Mouse (Mus musculus) forebrain, postnatal 0 days (tissue): ENCODE results near the gene Mrgpre. TPM values are rescaled to one million over a fixed set of nuclear protein-coding genes. Genes with fewer than 3 reads are reported as not detected.

Source experiments
- ATAC-seq: fragments of 200-750 bp; cut with Nextera tagmentation; 2 replicates; pipeline ENCODE4 v1.8.0; 2017; ENCODE audit warnings: mild to moderate bottlenecking, moderate library complexity
- DNase-seq: peaks from one replicate; pipeline ENCODE4 v3.0.0-alpha.2; 2015
- H3K27ac ChIP-seq: fragments of 300-500 bp; sonication (generic); 2 replicates; pipeline ENCODE4 v1.5.1; 2014; ENCODE audit warnings: low read depth, mild to moderate bottlenecking, antibody characterized with exemption, low read length, moderate library complexity, mixed read lengths
- H3K27me3 ChIP-seq: fragments of 300-500 bp; sonication (generic); 2 replicates; pipeline ENCODE4 v1.6.1; 2014; ENCODE audit warnings: mild to moderate bottlenecking, low read length, mixed read lengths; ENCODE audit not compliant: insufficient read depth
- H3K36me3 ChIP-seq: fragments of 300-500 bp; sonication (generic); 2 replicates; pipeline ENCODE4 v1.6.1; 2014; ENCODE audit warnings: mild to moderate bottlenecking, moderate library complexity; ENCODE audit not compliant: insufficient read depth
- H3K4me1 ChIP-seq: fragments of 300-500 bp; sonication (generic); 2 replicates; pipeline ENCODE4 v1.6.1; 2014; ENCODE audit warnings: antibody characterized with exemption; ENCODE audit not compliant: insufficient read depth
- H3K4me2 ChIP-seq: fragments of 300-500 bp; sonication (generic); 2 replicates; pipeline ENCODE4 v1.6.1; 2014; ENCODE audit warnings: low read depth, mild to moderate bottlenecking, moderate library complexity
- H3K4me3 ChIP-seq: fragments of 300-500 bp; sonication (generic); 2 replicates; pipeline ENCODE4 v1.5.1; 2014; ENCODE audit warnings: low read depth, low read length, mixed read lengths
- H3K9ac ChIP-seq: fragments of 300-500 bp; sonication (generic); 2 replicates; pipeline ENCODE4 v1.6.1; 2014; ENCODE audit warnings: mild to moderate bottlenecking
- H3K9me3 ChIP-seq: fragments of 300-500 bp; sonication (generic); 2 replicates; pipeline ENCODE4 v1.6.1; 2016; ENCODE audit warnings: low read length
- CTCF ChIP-seq: sonication (generic); IDR thresholded peaks from 2 replicates; pipeline ENCODE4 v1.5.1; 2016; ENCODE audit warnings: antibody characterized with exemption, control low read depth, low read depth
- WGBS: fragments of 180-500 bp; shearing (Covaris S2); extraction: QIAGEN DNeasy Blood & Tissue Kit; methylation state at CpG from one replicate; pipeline ENCODE4 v1.1.7; 2014; 5-methylcytosine and 5-hydroxymethylcytosine counted together
- polyA plus RNA-seq: library from polyadenylated mRNA; unstranded; fragments of >200 nt; fragmentation: Nextera tagmentation; extraction: Ambion mirVana; gene quantifications from 2 replicates; pipeline ENCODE4 v1.2.1, GENCODE M21; 2015
- total RNA-seq: library from RNA; depleted of rRNA; stranded (reverse); fragments of >200 nt; gene quantifications from 2 replicates; pipeline ENCODE4 v1.2.3, GENCODE M21; 2014

Gene Mrgpre
- total and polyA plus RNA-seq, 2 experiments from 2014 or later = 5.9 to 8.3 TPM

GRCm38 (mm10) chr7:143826985-143827384, 42.7 kb upstream of the Mrgpre start:
- Histone ChIP-seq H3K27me3 (no peaks in the 10 kb centered on the region), H3K27ac (no peak overlapping the region), H3K9me3 (no peaks in the 10 kb centered on the region), H3K4me2 (no peak overlapping the region), H3K36me3 (no peaks in the 10 kb centered on the region), H3K4me1 (peaks cover 22% of the 10 kb centered on the region), H3K4me3 (no peak overlapping the region), H3K9ac (no peak overlapping the region)
- DNase-seq (no peak), ATAC-seq (no peak)
- TF ChIP-seq CTCF = no peak
- 93% methylated on average over 2 of the region's 2 CpGs for WGBS

GRCm38 (mm10) chr7:143823266-143823605, 38.9 kb upstream of the Mrgpre start:
- H3K27me3 ChIP-seq = no peaks in the 10 kb centered on the region
- peak overlapping the region; percentile 72 for H3K4me2 ChIP-seq
- WGBS = 80% methylated on average over 4 of the region's 4 CpGs
- H3K9ac ChIP-seq = peak overlapping the region; percentile 59; the same call in 1 of the 2 replicates
- ATAC-seq (no peak; the same call in none of the 2 replicates), DNase-seq (no peak)
- TF ChIP-seq CTCF = peak; percentile 15; the same call in 1 of the 2 replicates
- H3K4me3 ChIP-seq = peak overlapping the region; percentile 65
- no peaks in the 10 kb centered on the region for H3K36me3 ChIP-seq
- H3K27ac ChIP-seq = peak overlapping the region; percentile 68
- H3K4me1 ChIP-seq = peaks cover 14% of the 10 kb centered on the region
- H3K9me3 ChIP-seq = no peaks in the 10 kb centered on the region

GRCm38 (mm10) chr7:143822375-143823265, 38.3 kb upstream of the Mrgpre start, which contains the start of the genes Nadsyn1 and Dhcr7:
Gene Nadsyn1 (minus strand): TSS chr7:143822849.
Gene Dhcr7 (plus strand): TSS chr7:143823145.
- Histone ChIP-seq H3K27me3 (no peaks in the 10 kb centered on the region), H3K4me1 (peaks cover 14% of the 10 kb centered on the region), H3K4me3 (peak within 1 kb of the TSS; percentile 65), H3K36me3 (no peaks in the 10 kb centered on the region), H3K4me2 (peak within 1 kb of the TSS; percentile 72), H3K9me3 (no peaks in the 10 kb centered on the region), H3K27ac (peak within 1 kb of the TSS; percentile 68), H3K9ac (peak within 1 kb of the TSS; percentile 59)
- no peak for TF ChIP-seq CTCF
- ATAC-seq (peak; percentile 99), DNase-seq (peak; percentile 98)
- under 1% methylated on average over 39 of the region's 40 CpGs for WGBS

GRCm38 (mm10) chr7:143821241-143821640, 36.9 kb upstream of the Mrgpre start:
- H3K4me2 ChIP-seq = no peak overlapping the region
- DNase-seq (no peak), ATAC-seq (no peak)
- H3K4me1 ChIP-seq = peaks cover 14% of the 10 kb centered on the region
- no peak overlapping the region for H3K4me3 ChIP-seq
- 88% methylated on average over 2 of the region's 2 CpGs for WGBS
- TF ChIP-seq CTCF = no peak
- H3K27ac ChIP-seq = no peak overlapping the region
- H3K9ac ChIP-seq = no peak overlapping the region
- no peaks in the 10 kb centered on the region for H3K27me3 ChIP-seq
- no peaks in the 10 kb centered on the region for H3K9me3 ChIP-seq
- H3K36me3 ChIP-seq = peaks cover 4% of the 10 kb centered on the region; the same call in 1 of the 2 replicates

GRCm38 (mm10) chr7:143819201-143819600, 34.9 kb upstream of the Mrgpre start:
- Histone ChIP-seq H3K9me3 (no peaks in the 10 kb centered on the region), H3K4me3 (no peak overlapping the region), H3K27ac (no peak overlapping the region), H3K36me3 (peaks cover 5% of the 10 kb centered on the region; the same call in 1 of the 2 replicates), H3K4me1 (peaks cover 14% of the 10 kb centered on the region), H3K27me3 (no peaks in the 10 kb centered on the region), H3K4me2 (no peak overlapping the region), H3K9ac (no peak overlapping the region)
- no peak for TF ChIP-seq CTCF
- WGBS = 89% methylated on average over 4 of the region's 4 CpGs
- ATAC-seq (no peak), DNase-seq (no peak)

- 38% methylated on average over 1 of the region's 1 CpGs for WGBS
- Histone ChIP-seq H3K9me3 (no peaks in the 10 kb centered on the region), H3K4me2 (no peak overlapping the region), H3K4me3 (no peak overlapping the region), H3K27me3 (no peaks in the 10 kb centered on the region), H3K36me3 (peaks cover 23% of the 10 kb centered on the region), H3K4me1 (no peaks in the 10 kb centered on the region), H3K9ac (no peak overlapping the region), H3K27ac (no peak overlapping the region)
- peak; percentile 58 for TF ChIP-seq CTCF
- no peak for DNase-seq
- 0 out of 2 replicates have a peak, but pooled peaks have one; percentile 20 for ATAC-seq
Observed at GRCm38 (mm10) chr7:143808909-143809308, 24.6 kb upstream of the Mrgpre start.

GRCm38 (mm10) chr7:143805199-143805624, 20.9 kb upstream of the Mrgpre start:
- Histone ChIP-seq H3K36me3 (peaks cover 34% of the 10 kb centered on the region), H3K4me2 (no peak overlapping the region), H3K9ac (no peak overlapping the region), H3K4me3 (no peak overlapping the region), H3K4me1 (no peaks in the 10 kb centered on the region), H3K9me3 (no peaks in the 10 kb centered on the region), H3K27ac (no peak overlapping the region), H3K27me3 (no peaks in the 10 kb centered on the region)
- peak; percentile 41 for DNase-seq
- no peak for TF ChIP-seq CTCF
- 29% methylated on average over 5 of the region's 5 CpGs for WGBS
- ATAC-seq = no peak
